Mouse (Mus musculus): ENCODE results near the gene Sfswap. TPM values are rescaled to one million over a fixed set of nuclear protein-coding genes. Genes with fewer than 3 reads are reported as not detected.

The Sfswap gene
- polyA plus RNA-seq, 1 experiment from 2014 or later = 40.9 TPM

GRCm38 (mm10) chr5:129521913-129522312, 20.9 kb downstream of the Sfswap start:
- ATAC-seq (ENCODE audit: low read depth) = no peak
- Histone ChIP-seq H3K4me2 (ENCODE audit: low read depth, low read length) (no peak overlapping the region), H3K27ac (ENCODE audit: low read length) (no peak overlapping the region), H3K4me1 (replicated peaks; ENCODE audit: control insufficient read depth, insufficient read depth, low read length) (no peaks in the 10 kb centered on the region), H3K9ac (ENCODE audit: low read length) (no peak overlapping the region), H3K27me3 (ENCODE audit: control insufficient read depth, insufficient read depth, low read depth, low read length) (no peaks in the 10 kb centered on the region), H3K4me3 (ENCODE audit: low read length) (no peak overlapping the region), H3K9me3 (ENCODE audit: control insufficient read depth, low read length) (no peaks in the 10 kb centered on the region), H3K36me3 (ENCODE audit: control insufficient read depth, insufficient read depth, low read length) (peaks cover 48% of the 10 kb centered on the region)
- 89% methylated on average over 3 of the region's 3 CpGs for WGBS

- Histone ChIP-seq H3K27ac (ENCODE audit: low read length) (no peak overlapping the region), H3K9me3 (ENCODE audit: control insufficient read depth, low read length) (no peaks in the 10 kb centered on the region), H3K9ac (ENCODE audit: low read length) (no peak overlapping the region), H3K4me3 (ENCODE audit: low read length) (no peak overlapping the region), H3K27me3 (ENCODE audit: control insufficient read depth, insufficient read depth, low read depth, low read length) (no peaks in the 10 kb centered on the region), H3K36me3 (ENCODE audit: control insufficient read depth, insufficient read depth, low read length) (peaks cover 46% of the 10 kb centered on the region), H3K4me1 (replicated peaks; ENCODE audit: control insufficient read depth, insufficient read depth, low read length) (no peaks in the 10 kb centered on the region), H3K4me2 (ENCODE audit: low read depth, low read length) (no peak overlapping the region)
- no peak for ATAC-seq (ENCODE audit: low read depth)
- WGBS = 83% methylated on average over 3 of the region's 3 CpGs
Observed at GRCm38 (mm10) chr5:129523166-129523565, 22.1 kb downstream of the Sfswap start.

GRCm38 (mm10) chr5:129524751-129525150, 23.7 kb downstream of the Sfswap start:
- Histone ChIP-seq H3K9ac (ENCODE audit: low read length) (no peak overlapping the region), H3K27ac (ENCODE audit: low read length) (no peak overlapping the region), H3K9me3 (ENCODE audit: control insufficient read depth, low read length) (no peaks in the 10 kb centered on the region), H3K4me3 (ENCODE audit: low read length) (no peak overlapping the region), H3K4me1 (replicated peaks; ENCODE audit: control insufficient read depth, insufficient read depth, low read length) (no peaks in the 10 kb centered on the region), H3K36me3 (ENCODE audit: control insufficient read depth, insufficient read depth, low read length) (peaks cover 39% of the 10 kb centered on the region), H3K4me2 (ENCODE audit: low read depth, low read length) (no peak overlapping the region), H3K27me3 (ENCODE audit: control insufficient read depth, insufficient read depth, low read depth, low read length) (no peaks in the 10 kb centered on the region)
- ATAC-seq (ENCODE audit: low read depth) = no peak
- 90% methylated on average over 5 of the region's 5 CpGs for WGBS

- Histone ChIP-seq H3K9me3 (ENCODE audit: control insufficient read depth, low read length) (no peaks in the 10 kb centered on the region), H3K4me2 (ENCODE audit: low read depth, low read length) (no peak overlapping the region), H3K4me1 (replicated peaks; ENCODE audit: control insufficient read depth, insufficient read depth, low read length) (no peaks in the 10 kb centered on the region), H3K27ac (ENCODE audit: low read length) (no peak overlapping the region), H3K27me3 (ENCODE audit: control insufficient read depth, insufficient read depth, low read depth, low read length) (no peaks in the 10 kb centered on the region), H3K4me3 (ENCODE audit: low read length) (no peak overlapping the region), H3K36me3 (ENCODE audit: control insufficient read depth, insufficient read depth, low read length) (peaks cover 32% of the 10 kb centered on the region), H3K9ac (ENCODE audit: low read length) (no peak overlapping the region)
- WGBS = 86% methylated on average over 5 of the region's 5 CpGs
- ATAC-seq (ENCODE audit: low read depth) = no peak
Observed at GRCm38 (mm10) chr5:129527162-129527561, 26.1 kb downstream of the Sfswap start.

- Histone ChIP-seq H3K36me3 (ENCODE audit: control insufficient read depth, insufficient read depth, low read length) (peaks cover 24% of the 10 kb centered on the region), H3K4me3 (ENCODE audit: low read length) (no peak overlapping the region), H3K27me3 (ENCODE audit: control insufficient read depth, insufficient read depth, low read depth, low read length) (no peaks in the 10 kb centered on the region), H3K4me1 (replicated peaks; ENCODE audit: control insufficient read depth, insufficient read depth, low read length) (no peaks in the 10 kb centered on the region), H3K9ac (ENCODE audit: low read length) (no peak overlapping the region), H3K27ac (ENCODE audit: low read length) (no peak overlapping the region), H3K4me2 (ENCODE audit: low read depth, low read length) (no peak overlapping the region), H3K9me3 (ENCODE audit: control insufficient read depth, low read length) (no peaks in the 10 kb centered on the region)
- ATAC-seq (ENCODE audit: low read depth) = no peak
- WGBS = 37% methylated on average over 1 of the region's 1 CpGs
Observed at GRCm38 (mm10) chr5:129529571-129529970, 28.6 kb downstream of the Sfswap start.

GRCm38 (mm10) chr5:129533731-129534130, 32.7 kb downstream of the Sfswap start:
- Histone ChIP-seq H3K9me3 (ENCODE audit: control insufficient read depth, low read length) (no peaks in the 10 kb centered on the region), H3K27me3 (ENCODE audit: control insufficient read depth, insufficient read depth, low read depth, low read length) (no peaks in the 10 kb centered on the region), H3K4me1 (replicated peaks; ENCODE audit: control insufficient read depth, insufficient read depth, low read length) (no peaks in the 10 kb centered on the region), H3K4me3 (ENCODE audit: low read length) (no peak overlapping the region), H3K36me3 (ENCODE audit: control insufficient read depth, insufficient read depth, low read length) (peaks cover 14% of the 10 kb centered on the region), H3K9ac (ENCODE audit: low read length) (no peak overlapping the region), H3K4me2 (ENCODE audit: low read depth, low read length) (no peak overlapping the region), H3K27ac (ENCODE audit: low read length) (no peak overlapping the region)
- whole genome bisulfite sequencing = 76% methylated on average over 3 of the region's 3 CpGs
- ATAC-seq (ENCODE audit: low read depth) = no peak

GRCm38 (mm10) chr5:129534500-129534899, 33.5 kb downstream of the Sfswap start:
- no peaks in the 10 kb centered on the region for H3K9me3 ChIP-seq (ENCODE audit: control insufficient read depth, low read length)
- H3K4me2 ChIP-seq (ENCODE audit: low read depth, low read length) = no peak overlapping the region
- peaks cover 17% of the 10 kb centered on the region for H3K36me3 ChIP-seq (ENCODE audit: control insufficient read depth, insufficient read depth, low read length)
- no peak for ATAC-seq (ENCODE audit: low read depth)
- H3K4me1 ChIP-seq (replicated peaks; ENCODE audit: control insufficient read depth, insufficient read depth, low read length) = no peaks in the 10 kb centered on the region
- no peak overlapping the region for H3K9ac ChIP-seq (ENCODE audit: low read length)
- no peak overlapping the region for H3K4me3 ChIP-seq (ENCODE audit: low read length)
- no peaks in the 10 kb centered on the region for H3K27me3 ChIP-seq (ENCODE audit: control insufficient read depth, insufficient read depth, low read depth, low read length)
- no peak overlapping the region for H3K27ac ChIP-seq (ENCODE audit: low read length)
- 76% methylated on average over 2 of the region's 2 CpGs for WGBS

- Histone ChIP-seq H3K9me3 (ENCODE audit: control insufficient read depth, low read length) (no peaks in the 10 kb centered on the region), H3K4me1 (replicated peaks; ENCODE audit: control insufficient read depth, insufficient read depth, low read length) (no peaks in the 10 kb centered on the region), H3K4me2 (ENCODE audit: low read depth, low read length) (no peak overlapping the region), H3K9ac (ENCODE audit: low read length) (no peak overlapping the region), H3K36me3 (ENCODE audit: control insufficient read depth, insufficient read depth, low read length) (peaks cover 17% of the 10 kb centered on the region; the same call in 1 of the 2 replicates), H3K4me3 (ENCODE audit: low read length) (no peak overlapping the region), H3K27me3 (ENCODE audit: control insufficient read depth, insufficient read depth, low read depth, low read length) (no peaks in the 10 kb centered on the region), H3K27ac (ENCODE audit: low read length) (no peak overlapping the region)
- WGBS = 71% methylated on average over 2 of the region's 2 CpGs
- no peak for ATAC-seq (ENCODE audit: low read depth)
Observed at GRCm38 (mm10) chr5:129535021-129535420, 34.0 kb downstream of the Sfswap start.

- Histone ChIP-seq H3K27ac (ENCODE audit: low read length) (no peak overlapping the region), H3K36me3 (ENCODE audit: control insufficient read depth, insufficient read depth, low read length) (peaks cover 17% of the 10 kb centered on the region; the same call in 1 of the 2 replicates), H3K4me2 (ENCODE audit: low read depth, low read length) (no peak overlapping the region), H3K4me3 (ENCODE audit: low read length) (no peak overlapping the region), H3K27me3 (ENCODE audit: control insufficient read depth, insufficient read depth, low read depth, low read length) (no peaks in the 10 kb centered on the region), H3K4me1 (replicated peaks; ENCODE audit: control insufficient read depth, insufficient read depth, low read length) (no peaks in the 10 kb centered on the region), H3K9ac (ENCODE audit: low read length) (no peak overlapping the region), H3K9me3 (ENCODE audit: control insufficient read depth, low read length) (no peaks in the 10 kb centered on the region)
- WGBS = 97% methylated on average over 3 of the region's 3 CpGs
- no peak for ATAC-seq (ENCODE audit: low read depth)
Observed at GRCm38 (mm10) chr5:129535431-129535830, 34.4 kb downstream of the Sfswap start.

- no peak overlapping the region for H3K9ac ChIP-seq (ENCODE audit: low read length)
- H3K4me2 ChIP-seq (ENCODE audit: low read depth, low read length) = no peak overlapping the region
- H3K27me3 ChIP-seq (ENCODE audit: control insufficient read depth, insufficient read depth, low read depth, low read length) = no peaks in the 10 kb centered on the region
- no peaks in the 10 kb centered on the region for H3K4me1 ChIP-seq (replicated peaks; ENCODE audit: control insufficient read depth, insufficient read depth, low read length)
- no peak overlapping the region for H3K4me3 ChIP-seq (ENCODE audit: low read length)
- no peaks in the 10 kb centered on the region for H3K9me3 ChIP-seq (ENCODE audit: control insufficient read depth, low read length)
- ATAC-seq (ENCODE audit: low read depth) = no peak
- peaks cover 35% of the 10 kb centered on the region for H3K36me3 ChIP-seq (ENCODE audit: control insufficient read depth, insufficient read depth, low read length)
- 90% methylated on average over 4 of the region's 4 CpGs for WGBS
- H3K27ac ChIP-seq (ENCODE audit: low read length) = no peak overlapping the region
Observed at GRCm38 (mm10) chr5:129538826-129539225, 37.8 kb downstream of the Sfswap start.

Measured in lung, embryonic 16.5 days (tissue).